Mouse (Mus musculus) ES-Bruce4 (cell line): ENCODE measurements around the gene Thoc6.

Experiments used
- CTCF ChIP-seq: IDR thresholded peaks from one replicate; pipeline ENCODE4 v1.8.1; 2011; ENCODE audit warnings: low read depth, low read length
- EP300 ChIP-seq: IDR thresholded peaks from 2 replicates; pipeline ENCODE4 v1.6.1; 2011; ENCODE audit warnings: low read depth, low read length; ENCODE audit not compliant: insufficient read depth
- POLR2A ChIP-seq: IDR thresholded peaks from one replicate; pipeline ENCODE4 v1.8.1; 2011; ENCODE audit warnings: low read length; ENCODE audit not compliant: insufficient read depth

GRCm38 (mm10) chr17:23682530-23682929, 8.8 kb upstream of the Thoc6 start:
- no peak for TF ChIP-seq CTCF
- TF ChIP-seq EP300: no peak
- no peak for TF ChIP-seq POLR2A
